Mouse (Mus musculus) heart, postnatal 0 days (tissue): Measurements from ENCODE around the gene Vwf.

Experiments used
- CTCF ChIP-seq: IDR thresholded peaks from 2 replicates; pipeline ENCODE4 v1.5.1; 2016; ENCODE audit warnings: antibody characterized with exemption, control low read depth, low read depth
- EP300 ChIP-seq: IDR thresholded peaks from 2 replicates; pipeline ENCODE4 v1.6.1; 2016; ENCODE audit warnings: antibody characterized with exemption, low read depth

DNA sequence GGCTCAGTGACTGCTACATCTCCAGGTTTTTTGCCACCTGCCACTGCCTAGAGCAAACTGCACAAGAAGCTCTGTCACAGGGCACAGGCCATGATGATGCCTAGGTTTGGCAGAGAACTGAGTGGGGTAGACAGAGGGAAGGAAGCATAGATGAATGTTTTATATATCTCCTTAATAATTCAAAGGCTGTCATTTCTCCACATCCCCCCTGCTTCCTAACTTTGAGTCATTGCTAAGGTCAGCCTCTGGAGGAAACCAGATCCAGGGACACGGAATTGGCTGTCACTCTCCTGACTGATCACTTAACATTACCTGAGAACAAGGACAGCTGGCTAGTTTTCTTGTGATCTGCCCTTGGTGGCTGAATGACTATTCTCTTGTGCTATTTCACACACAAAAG is 141.4 kb downstream of the Vwf start:
- no peak for TF ChIP-seq CTCF
- TF ChIP-seq EP300 = no peak
